Mouse (Mus musculus): ENCODE measurements around the gene Nod1.
A peak's percentile ranks its signal among the peaks of the same experiment; 100 is the strongest.

Nod1 gene

GRCm38 (mm10) chr6:54972111-54972928 lies at the start of gene Nod1:
Nod1 (minus strand) TSS chr6:54972612.
- no peak for DNase-seq (ENCODE audit: low read depth, low spot score)

DNA sequence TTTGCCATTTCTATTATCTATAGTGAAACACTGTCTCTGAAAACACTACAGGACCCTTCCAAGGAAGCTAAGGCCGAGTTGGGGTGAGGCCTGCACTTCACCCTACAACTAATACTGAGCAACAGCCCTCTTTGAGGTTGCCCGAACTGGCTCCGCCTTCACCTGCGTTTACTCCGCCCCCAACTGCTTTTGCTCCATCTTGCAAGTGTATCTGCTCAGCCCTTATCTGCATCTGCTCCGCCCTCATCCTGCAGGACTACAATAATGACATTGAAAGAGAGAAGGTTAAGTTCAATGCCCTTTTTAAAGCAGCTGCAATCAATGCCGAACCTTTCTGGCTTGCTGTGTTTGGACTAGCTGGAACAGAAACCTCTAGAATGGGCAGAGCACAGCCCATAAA lies 49.4 kb upstream of the Nod1 start:
- DNase-seq (ENCODE audit: low read depth, low spot score), result no peak

GRCm38 (mm10) chr6:55018417-55018816 lies 46.0 kb upstream of the Nod1 start:
- DNase-seq (ENCODE audit: low read depth, low spot score), result no peak

- peak; percentile 26 for DNase-seq (ENCODE audit: low read depth, low spot score)
Observed at GRCm38 (mm10) chr6:55016710-55017583, 44.5 kb upstream of the Nod1 start.

- DNase-seq (ENCODE audit: low read depth, low spot score), result no peak
Observed at GRCm38 (mm10) chr6:55016236-55016635, 43.8 kb upstream of the Nod1 start.

DNA sequence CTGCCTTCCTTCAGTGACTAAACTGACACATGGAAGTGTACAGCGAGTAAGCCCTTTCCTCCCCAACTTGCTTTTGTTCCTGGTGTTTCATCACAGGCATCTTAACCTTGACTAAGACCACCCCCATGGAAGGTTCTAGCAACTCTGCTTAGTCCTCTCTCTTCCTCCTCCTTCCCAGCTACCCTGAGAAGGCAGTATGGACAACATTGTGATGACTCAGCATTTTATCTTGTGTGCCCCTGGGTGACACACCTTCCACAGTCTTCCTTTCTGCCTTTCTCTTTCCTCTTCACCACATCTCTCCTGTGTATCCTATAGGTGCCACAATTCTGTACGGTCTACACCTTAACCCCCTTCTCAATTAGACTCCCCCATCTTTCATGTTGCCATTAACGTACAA lies 41.8 kb upstream of the Nod1 start:
- DNase-seq (ENCODE audit: low read depth, low spot score), result no peak

- DNase-seq (ENCODE audit: low read depth, low spot score), result no peak
Observed at GRCm38 (mm10) chr6:55012516-55012915, 40.1 kb upstream of the Nod1 start.

DNA sequence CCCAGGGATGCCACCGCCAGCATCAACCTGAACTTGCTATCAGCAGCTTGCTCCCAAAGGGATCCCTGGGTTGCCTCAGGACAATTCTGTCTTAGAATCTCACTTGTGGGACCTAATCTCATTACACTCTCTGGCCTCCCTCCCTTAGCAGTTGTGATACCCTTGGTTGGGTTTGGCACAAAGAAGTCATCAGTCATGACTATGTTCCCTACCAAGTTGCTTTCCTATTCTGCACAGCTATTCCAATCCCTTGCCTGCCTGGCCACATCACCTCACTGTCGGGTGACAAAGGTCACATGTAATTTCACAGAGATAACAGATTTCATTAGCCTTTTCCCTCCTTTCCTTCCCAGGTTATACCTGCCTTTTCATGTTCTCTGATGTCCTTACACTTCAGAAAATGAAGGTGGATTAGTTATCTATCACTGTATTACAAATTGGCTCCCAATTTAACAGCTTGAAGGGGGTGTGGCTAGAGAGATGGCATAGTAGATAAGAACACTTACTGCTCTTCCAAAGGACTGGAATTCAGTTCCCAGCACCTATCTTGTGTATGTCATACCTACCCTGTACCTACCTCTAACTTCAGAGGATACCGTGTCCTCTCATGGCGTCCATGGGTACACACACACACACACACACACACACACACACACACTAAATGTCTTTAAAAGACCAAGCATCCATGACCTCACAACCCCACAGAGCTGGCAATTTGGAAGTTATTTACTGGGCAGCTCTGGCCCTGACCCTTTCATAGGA lies 38.1 kb upstream of the Nod1 start:
- DNase-seq (ENCODE audit: low read depth, low spot score), result no peak

- no peak for DNase-seq (ENCODE audit: low read depth, low spot score)
Observed at GRCm38 (mm10) chr6:55009391-55010230, 37.2 kb upstream of the Nod1 start.

DNA sequence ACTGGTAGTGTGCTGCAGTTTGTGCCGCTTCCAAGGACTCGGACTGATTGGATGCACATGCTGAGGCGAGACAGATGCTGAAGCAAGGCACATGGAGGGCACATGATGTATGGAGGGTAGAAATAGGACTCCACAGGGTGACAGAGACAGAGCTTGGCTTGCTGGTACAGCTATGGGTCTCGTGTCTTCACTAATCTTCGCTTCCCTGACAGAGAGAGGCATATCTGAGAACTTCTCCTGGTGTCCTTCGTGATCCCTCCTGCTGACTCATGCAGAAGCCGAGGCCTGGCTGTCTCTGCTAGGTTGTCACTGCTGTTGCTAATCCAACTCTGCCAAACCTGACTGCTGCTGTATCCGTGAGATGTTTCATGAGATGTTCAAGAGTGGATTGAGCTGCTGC lies 36.0 kb upstream of the Nod1 start:
- DNase-seq (ENCODE audit: low read depth, low spot score), result no peak

DNA sequence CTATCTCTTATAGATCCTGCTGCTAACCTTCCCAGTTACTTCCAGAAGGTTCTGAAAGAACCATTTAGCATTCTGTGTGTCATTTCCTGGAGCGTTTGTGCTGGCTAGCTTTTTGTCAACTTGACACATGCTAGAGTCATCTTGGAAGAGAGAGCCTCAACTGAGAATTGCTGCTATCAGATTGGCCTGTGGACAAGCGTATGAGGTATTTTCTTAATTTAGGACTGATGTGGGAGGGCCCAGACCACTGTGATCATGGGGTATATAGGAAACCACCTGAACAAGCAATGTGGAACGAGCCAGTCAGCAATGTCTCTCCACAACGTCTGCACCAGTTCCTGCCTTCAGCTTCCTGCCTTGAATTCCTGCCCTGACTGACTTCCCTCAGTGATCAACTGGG lies 31.1 kb upstream of the Nod1 start:
- no peak for DNase-seq (ENCODE audit: low read depth, low spot score)

- DNase-seq (ENCODE audit: low read depth, low spot score), result no peak
Observed at GRCm38 (mm10) chr6:55002438-55002837, 30.0 kb upstream of the Nod1 start.

- DNase-seq (ENCODE audit: low read depth, low spot score), result no peak
Observed at GRCm38 (mm10) chr6:55001320-55001719, 28.9 kb upstream of the Nod1 start.

DNA sequence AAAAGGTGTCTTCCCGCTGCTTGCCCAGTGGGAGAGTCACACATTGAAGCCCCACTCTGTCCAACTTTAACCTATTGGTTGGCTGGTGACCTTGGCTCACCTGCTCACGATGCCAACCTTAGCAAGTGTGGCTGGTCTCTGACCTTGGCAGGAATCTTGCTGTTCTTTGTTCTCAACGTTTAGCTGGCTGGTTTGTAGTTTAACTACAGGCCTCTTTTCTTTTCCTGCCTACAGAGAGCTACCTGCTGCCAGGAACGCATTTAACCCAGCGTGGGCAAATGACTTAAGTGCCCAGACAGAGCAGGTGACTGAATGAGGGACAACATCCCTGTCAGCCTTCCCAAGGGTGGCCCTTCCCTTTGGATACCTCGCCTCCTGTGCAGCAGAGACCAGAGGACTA lies 25.3 kb upstream of the Nod1 start:
- no peak for DNase-seq (ENCODE audit: low read depth, low spot score)

DNA sequence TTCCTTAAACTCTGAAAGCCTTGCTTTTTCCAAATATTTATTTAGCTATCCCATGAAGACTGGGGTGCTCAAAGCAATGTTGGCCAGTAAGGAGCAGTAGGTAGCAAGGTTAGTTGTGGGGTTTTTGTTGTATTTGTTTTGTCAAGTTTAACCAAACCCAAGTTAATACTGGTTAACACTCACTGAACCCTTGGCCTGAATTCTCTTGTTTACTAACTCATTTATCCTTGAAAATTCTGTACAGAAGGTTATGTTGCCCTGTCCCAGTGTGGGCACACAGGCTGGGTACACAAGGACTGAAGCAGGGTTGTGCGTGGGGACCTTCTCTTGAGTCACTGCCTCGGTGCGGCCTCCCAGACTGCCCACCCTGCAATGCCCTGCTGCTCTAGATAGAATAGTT lies 23.9 kb upstream of the Nod1 start:
- DNase-seq (ENCODE audit: low read depth, low spot score), result no peak

GRCm38 (mm10) chr6:54992734-54993260 lies 20.4 kb upstream of the Nod1 start, which contains the start of gene Ggct:
Ggct (minus strand) TSS chr6:54992950.
- peak; percentile 81 for DNase-seq (ENCODE audit: low read depth, low spot score)

- DNase-seq (ENCODE audit: low read depth, low spot score), result no peak
Observed at GRCm38 (mm10) chr6:54992141-54992540, 19.7 kb upstream of the Nod1 start.

- DNase-seq (ENCODE audit: low read depth, low spot score), result no peak
Observed at GRCm38 (mm10) chr6:54991189-54991588, 18.8 kb upstream of the Nod1 start.

GRCm38 (mm10) chr6:54988141-54988540 lies 15.7 kb upstream of the Nod1 start:
- DNase-seq (ENCODE audit: low read depth, low spot score), result no peak

DNA sequence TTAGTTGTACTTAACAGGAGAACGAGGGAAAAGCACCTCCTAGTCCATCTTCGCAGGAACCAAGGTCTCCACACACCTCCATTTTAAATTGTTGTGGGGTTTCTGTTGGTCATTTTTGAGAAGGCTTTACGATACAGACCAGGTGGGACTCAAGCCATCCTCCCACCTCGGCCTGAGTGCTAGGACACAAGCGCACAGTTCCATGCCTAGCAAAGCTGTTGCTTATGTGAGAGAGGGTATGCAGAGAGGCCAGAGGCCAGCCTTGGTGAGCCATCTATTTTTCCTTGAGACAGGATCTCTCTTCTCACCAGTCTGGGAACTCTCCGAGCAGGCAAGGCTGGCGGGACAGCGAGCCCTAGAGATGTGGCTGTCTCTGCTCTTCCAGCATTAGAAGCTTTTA lies 11.7 kb upstream of the Nod1 start:
- no peak for DNase-seq (ENCODE audit: low read depth, low spot score)

GRCm38 (mm10) chr6:54983526-54984050 lies 11.2 kb upstream of the Nod1 start:
- DNase-seq (ENCODE audit: low read depth, low spot score), result no peak
